Mouse (Mus musculus) heart, embryonic 14.5 days (tissue): ENCODE results near the gene Fam163a. TPM values are rescaled to one million over a fixed set of nuclear protein-coding genes. Genes with fewer than 3 reads are reported as not detected.
A peak's percentile ranks its signal among the peaks of the same experiment; 100 is the strongest.
"Not testable (repeated sequence)": the region's sequence is repeated elsewhere in the genome, so short reads cannot be mapped to it uniquely, and the experiment has no call there.

Experiments used
- ATAC-seq: fragments of 200-750 bp; cut with Nextera tagmentation; 2 replicates; pipeline ENCODE4 v1.8.0; 2017; ENCODE audit warnings: low read depth, moderate TSS enrichment; ENCODE audit not compliant: insufficient number of reproducible peaks, insufficient read depth, low FRiP score
- H3K27ac ChIP-seq, 2 experiments: fragments of 200-500 bp in 1 of 2; fragments of 300-500 bp in 1 of 2; sonication (generic) in 1 of 2; replicated peaks in 1 of 2; 2 replicates each; pipeline ENCODE4 v1.5.1; 2012 to 2014; ENCODE audit warnings: low read depth in 2 of 2, low read length in 2 of 2, control low read depth in 1 of 2, mild to moderate bottlenecking in 1 of 2, mixed read lengths in 1 of 2; ENCODE audit not compliant: control insufficient read depth in 1 of 2, insufficient read depth in 1 of 2
- H3K27me3 ChIP-seq: fragments of 300-500 bp; sonication (generic); 2 replicates; pipeline ENCODE4 v1.6.1; 2014; ENCODE audit warnings: mild to moderate bottlenecking, low read length, control low read depth; ENCODE audit not compliant: control insufficient read depth, insufficient read depth
- H3K36me3 ChIP-seq: fragments of 300-500 bp; sonication (generic); 2 replicates; pipeline ENCODE4 v1.6.1; 2014; ENCODE audit warnings: mild to moderate bottlenecking, control low read depth, low read length, mixed read lengths; ENCODE audit not compliant: control insufficient read depth, insufficient read depth
- H3K4me1 ChIP-seq, 2 experiments: fragments of 200-500 bp in 1 of 2; fragments of 300-500 bp in 1 of 2; sonication (generic) in 1 of 2; 2 replicates each; pipeline ENCODE4 v1.6.1; 2012 to 2014; ENCODE audit warnings: low read length in 2 of 2, control low read depth in 1 of 2, mixed read lengths in 1 of 2; ENCODE audit not compliant: control insufficient read depth in 2 of 2, insufficient read depth in 2 of 2
- H3K4me2 ChIP-seq: fragments of 300-500 bp; sonication (generic); 2 replicates; pipeline ENCODE4 v1.6.1; 2014; ENCODE audit warnings: mild to moderate bottlenecking, low read length
- H3K4me3 ChIP-seq, 2 experiments: fragments of 200-500 bp in 1 of 2; fragments of 300-500 bp in 1 of 2; sonication (generic) in 1 of 2; 2 replicates each; pipeline ENCODE4 v1.5.1; 2012 to 2014; ENCODE audit warnings: low read length in 2 of 2, mild to moderate bottlenecking in 2 of 2, control low read depth in 1 of 2, low read depth in 1 of 2, moderate library complexity in 1 of 2; ENCODE audit not compliant: control insufficient read depth in 1 of 2, insufficient read depth in 1 of 2
- H3K9ac ChIP-seq: fragments of 300-500 bp; sonication (generic); 2 replicates; pipeline ENCODE4 v1.6.1; 2014; ENCODE audit warnings: mild to moderate bottlenecking, low read length
- H3K9me3 ChIP-seq: fragments of 300-500 bp; sonication (generic); 2 replicates; pipeline ENCODE4 v1.6.1; 2016; ENCODE audit warnings: low read length, control low read depth; ENCODE audit not compliant: control insufficient read depth
- WGBS: fragments of 180-500 bp; shearing (Covaris S2); extraction: QIAGEN DNeasy Blood & Tissue Kit; methylation state at CpG from one replicate; pipeline ENCODE4 v1.1.7; 2014; 5-methylcytosine and 5-hydroxymethylcytosine counted together
- polyA plus RNA-seq: library from polyadenylated mRNA; unstranded; fragments of >200 nt; fragmentation: Nextera tagmentation; extraction: Ambion mirVana; gene quantifications from 2 replicates; pipeline ENCODE4 v1.2.1, GENCODE M21; 2014

The Fam163a gene
- polyA plus RNA-seq = 2.4 and 2.6 TPM in 2 replicates

DNA sequence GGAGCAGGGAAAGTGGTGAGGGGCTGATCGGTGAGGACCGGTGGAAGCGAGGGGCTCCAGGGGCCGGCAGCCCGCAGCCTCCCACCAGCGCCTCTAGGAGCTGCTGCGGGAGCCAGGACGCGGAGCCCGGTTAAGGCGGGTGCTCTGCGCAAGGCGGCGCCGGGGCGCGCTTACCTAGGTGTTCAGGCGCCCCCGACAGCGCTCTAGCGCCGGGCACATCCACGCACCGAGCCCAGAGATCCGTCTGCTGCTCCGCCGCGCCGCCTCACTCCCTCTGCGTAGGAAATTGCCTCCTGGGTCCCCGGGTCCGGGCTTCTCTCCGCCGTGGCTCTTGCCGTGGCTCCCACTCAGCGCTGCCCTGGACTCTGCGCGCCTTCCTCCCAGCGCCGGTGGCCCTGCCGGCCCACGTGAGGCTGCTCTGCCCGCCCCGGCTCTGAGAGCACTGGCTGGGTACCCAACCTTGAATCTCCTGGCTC lies at the start of gene Fam163a:
Fam163a (minus strand) TSS at position 371 of the 476 bp plus-strand sequence.
- H3K4me3 ChIP-seq = peak within 1 kb of the TSS; percentile 54 to 57
- H3K4me1 ChIP-seq = peaks cover 8 to 13% of the 10 kb centered on the region in 2 experiments
- under 1% methylated on average over 44 of the region's 44 CpGs for WGBS
- peak within 1 kb of the TSS; percentile 94 for H3K4me2 ChIP-seq
- ATAC-seq = peak; percentile 59; the same call in 1 of the 2 replicates
- no peaks in the 10 kb centered on the region for H3K36me3 ChIP-seq
- no peak within 1 kb of the TSS for H3K27ac ChIP-seq
- H3K9ac ChIP-seq = peak within 1 kb of the TSS; percentile 55
- H3K27me3 ChIP-seq = peaks cover 45% of the 10 kb centered on the region
- no peaks in the 10 kb centered on the region for H3K9me3 ChIP-seq

DNA sequence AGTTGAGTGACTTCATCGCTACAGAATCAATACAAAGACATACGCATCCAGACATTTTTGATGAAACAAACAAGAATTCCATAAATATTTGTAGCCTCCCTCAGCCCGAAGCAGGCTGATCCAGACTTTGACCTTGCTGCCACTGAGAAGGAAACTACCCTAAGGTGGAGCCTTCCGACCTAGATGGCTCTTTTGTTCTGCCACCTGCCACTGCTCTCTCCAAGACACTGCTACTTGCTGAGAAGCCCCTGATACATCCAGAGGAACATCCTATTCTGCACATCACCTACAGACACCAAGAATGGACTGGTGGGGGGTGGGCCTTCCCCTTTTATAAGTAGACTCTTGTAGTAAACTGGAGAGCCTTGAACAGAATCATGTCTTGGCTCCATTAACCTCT lies 46.3 kb upstream of the Fam163a start:
- not testable (repeated sequence) for H3K27ac ChIP-seq, H3K27me3 ChIP-seq, H3K36me3 ChIP-seq, H3K4me1 ChIP-seq, H3K9ac ChIP-seq, H3K4me3 ChIP-seq, H3K9me3 ChIP-seq, H3K4me2 ChIP-seq, ATAC-seq
- WGBS = 77% methylated on average over 4 of the region's 4 CpGs

GRCm38 (mm10) chr1:156247893-156248292 lies 43.1 kb upstream of the Fam163a start:
- no peaks in the 10 kb centered on the region for H3K4me1 ChIP-seq
- no peaks in the 10 kb centered on the region for H3K36me3 ChIP-seq
- H3K27me3 ChIP-seq = no peaks in the 10 kb centered on the region
- no peak overlapping the region for H3K9ac ChIP-seq
- no peaks in the 10 kb centered on the region for H3K9me3 ChIP-seq
- no peak overlapping the region for H3K4me3 ChIP-seq
- no peak overlapping the region for H3K4me2 ChIP-seq
- no peak overlapping the region for H3K27ac ChIP-seq
- ATAC-seq = no peak
- 77% methylated on average over 3 of the region's 3 CpGs for WGBS

GRCm38 (mm10) chr1:156241713-156242348 lies 37.0 kb upstream of the Fam163a start:
- H3K9ac ChIP-seq = no peak overlapping the region
- ATAC-seq = no peak
- WGBS = 10% methylated on average over 14 of the region's 14 CpGs
- H3K27me3 ChIP-seq = no peaks in the 10 kb centered on the region
- no peaks in the 10 kb centered on the region for H3K4me1 ChIP-seq
- no peak overlapping the region for H3K27ac ChIP-seq
- H3K36me3 ChIP-seq = no peaks in the 10 kb centered on the region
- H3K4me3 ChIP-seq = no peak overlapping the region
- no peaks in the 10 kb centered on the region for H3K9me3 ChIP-seq
- no peak overlapping the region for H3K4me2 ChIP-seq

- Histone ChIP-seq H3K27ac (no peak overlapping the region), H3K4me1 (no peaks in the 10 kb centered on the region), H3K9ac (no peak overlapping the region)
Measured at GRCm38 (mm10) chr1:156241035-156241434, 36.2 kb upstream of the Fam163a start.

GRCm38 (mm10) chr1:156231122-156231521 lies 26.3 kb upstream of the Fam163a start:
- H3K9ac ChIP-seq = no peak overlapping the region
- H3K27ac ChIP-seq = peak overlapping the region; percentile 24 to 57; a peak in 1 of 4 replicates
- ATAC-seq = no peak
- 89% methylated on average over 6 of the region's 6 CpGs for WGBS
- H3K9me3 ChIP-seq = no peaks in the 10 kb centered on the region
- H3K27me3 ChIP-seq = no peaks in the 10 kb centered on the region
- H3K4me2 ChIP-seq = no peak overlapping the region
- H3K4me1 ChIP-seq = peaks cover 0 to 14% of the 10 kb centered on the region in 2 experiments; a peak in 3 of 4 replicates
- H3K36me3 ChIP-seq = no peaks in the 10 kb centered on the region
- no peak overlapping the region for H3K4me3 ChIP-seq

More at GRCm38 (mm10) chr1:156241035-156241434, 36.2 kb upstream of the Fam163a start:
- Histone ChIP-seq H3K36me3 (no peaks in the 10 kb centered on the region), H3K27me3 (no peaks in the 10 kb centered on the region), H3K4me3 (no peak overlapping the region), H3K4me2 (no peak overlapping the region), H3K9me3 (no peaks in the 10 kb centered on the region)
- ATAC-seq = no peak
- 39% methylated on average over 2 of the region's 2 CpGs for WGBS

DNA sequence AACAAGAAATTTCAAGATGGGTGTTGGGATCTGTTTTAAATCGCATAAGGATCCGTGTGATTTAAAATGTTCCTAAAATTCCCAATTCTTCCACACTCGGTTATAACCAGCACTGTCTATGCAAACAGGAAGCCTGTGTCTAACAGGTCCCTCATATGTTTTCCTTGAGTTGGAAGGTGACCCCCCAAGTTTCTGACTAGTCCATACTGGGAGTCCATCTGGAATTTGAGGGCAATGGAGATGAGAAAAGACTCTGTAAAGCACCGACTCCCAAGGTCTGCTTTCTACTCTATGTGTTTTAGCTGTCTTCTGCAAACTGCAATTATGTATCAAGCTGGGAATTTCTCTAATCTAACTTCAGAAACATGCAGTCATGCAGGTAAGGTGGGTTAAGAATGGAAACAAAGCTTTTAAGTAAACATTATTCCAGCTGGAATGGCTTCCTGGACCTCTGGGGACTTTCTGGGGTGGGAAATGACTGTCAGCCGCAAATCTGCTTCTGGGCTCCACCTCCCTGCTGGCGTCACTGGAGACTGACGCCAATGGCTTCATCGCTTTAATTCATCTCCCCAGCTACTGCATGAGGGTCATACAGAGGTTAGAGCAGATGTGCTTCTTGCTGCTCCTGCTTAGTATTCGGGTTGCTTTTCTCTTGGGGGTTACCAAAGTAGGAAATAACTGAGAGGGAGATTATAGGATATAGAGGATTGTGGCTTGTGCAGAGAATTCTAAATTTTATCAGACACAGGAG lies 25.7 kb upstream of the Fam163a start:
- ATAC-seq = peak; percentile 51; the same call in 1 of the 2 replicates
- Histone ChIP-seq H3K4me1 (peaks cover 0 to 14% of the 10 kb centered on the region in 2 experiments; a peak in 3 of 4 replicates), H3K27ac (peak overlapping the region; percentile 8 to 57; a peak in 3 of 4 replicates), H3K36me3 (no peaks in the 10 kb centered on the region), H3K27me3 (no peaks in the 10 kb centered on the region), H3K4me2 (peak overlapping the region; percentile 7; the same call in 1 of the 2 replicates), H3K9ac (no peak overlapping the region), H3K9me3 (no peaks in the 10 kb centered on the region), H3K4me3 (no peak overlapping the region)
- WGBS = 34% methylated on average over 9 of the region's 9 CpGs
